Mouse (Mus musculus) layer of hippocampus, postnatal 10 days (tissue): ENCODE data around the gene Bcr. TPM values are rescaled to one million over a fixed set of nuclear protein-coding genes. Genes with fewer than 3 reads are reported as not detected.

Source experiments
- DNase-seq, 2 experiments: peaks; one replicate each; pipeline ENCODE4 v3.0.0; 2021; ENCODE audit warnings: low spot score in 2 of 2
- total RNA-seq, 2 experiments: library from RNA; stranded (reverse); gene quantifications; 2 replicates each; pipeline ENCODE4 v1.2.3; 2021

Bcr gene
- total RNA-seq, 2 experiments from 2014 or later: 71.2 to 76.3 TPM

DNA sequence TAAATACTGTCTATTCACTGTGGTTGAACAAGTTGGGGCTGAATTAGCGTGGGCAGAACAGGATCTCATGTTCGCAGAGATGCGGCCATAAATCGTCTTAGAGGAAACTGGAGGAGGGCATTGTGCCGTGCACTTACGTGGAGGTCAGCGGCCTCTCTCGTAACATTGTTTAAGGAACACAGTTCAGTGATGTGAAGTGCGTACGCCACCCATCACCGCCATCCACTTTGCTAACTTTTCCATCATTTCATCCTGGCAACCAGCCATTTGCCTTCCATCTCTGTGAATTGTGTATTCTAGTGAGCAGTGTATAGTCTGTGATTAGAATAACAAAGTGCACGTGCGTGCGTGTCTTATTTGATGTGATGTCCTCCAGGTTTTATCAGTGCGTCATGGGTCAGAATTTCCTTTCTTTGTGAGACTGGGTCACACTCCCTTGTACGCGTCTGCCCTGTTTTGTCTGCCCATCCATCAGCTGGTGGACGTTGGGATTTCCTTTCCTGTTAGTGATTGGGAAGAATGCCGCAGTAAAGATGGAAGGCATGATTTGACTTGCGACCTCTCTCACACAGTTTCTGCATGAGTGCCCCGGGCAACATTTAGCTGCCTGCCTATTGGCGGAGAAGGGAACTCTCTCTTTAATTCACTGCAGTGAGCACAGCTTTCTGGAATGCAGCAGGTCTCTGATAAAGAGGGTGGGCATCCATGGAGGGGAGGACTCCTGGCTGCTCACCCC, 33.0 kb downstream of the Bcr start:
- DNase-seq: no peak

DNA sequence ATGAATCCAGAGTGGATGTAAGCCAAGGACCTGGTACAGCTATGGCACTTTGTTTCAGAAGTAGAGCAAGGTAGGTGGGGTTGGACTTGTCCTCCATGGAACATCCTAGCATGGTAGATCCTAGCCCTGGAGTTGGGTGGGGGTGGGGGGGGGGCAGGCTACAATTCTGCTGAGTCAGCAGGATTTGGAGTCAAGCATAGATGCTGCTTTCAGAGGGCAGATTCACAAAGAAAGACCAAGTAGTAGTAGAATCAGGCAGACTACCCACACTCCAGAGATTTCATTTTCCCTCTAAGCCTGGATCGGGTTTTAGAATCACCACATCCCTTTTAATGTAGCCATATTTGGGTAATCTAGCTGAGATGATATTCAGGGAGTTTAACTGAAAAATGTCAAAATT, 33.9 kb downstream of the Bcr start:
- DNase-seq: no peak

DNA sequence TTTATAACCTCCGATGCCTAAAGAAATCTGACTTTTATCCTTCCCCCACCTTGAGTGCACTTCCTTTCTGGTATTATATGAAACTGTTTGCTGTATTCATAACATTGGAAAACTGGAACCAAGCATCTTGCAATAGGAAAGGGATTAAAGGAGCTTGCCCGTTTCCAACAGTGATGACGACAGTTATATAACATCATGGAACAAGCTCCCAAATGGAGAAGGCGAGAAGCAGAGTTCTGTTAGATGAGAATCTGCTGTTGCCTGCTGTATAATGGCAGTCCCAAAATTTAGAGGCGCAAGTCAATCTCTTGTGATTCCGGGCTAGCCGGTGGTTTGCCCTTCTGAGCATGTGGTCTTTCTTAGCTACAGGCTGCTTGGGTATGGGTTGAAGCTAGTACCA, 34.8 kb downstream of the Bcr start:
- no peak for DNase-seq

DNA sequence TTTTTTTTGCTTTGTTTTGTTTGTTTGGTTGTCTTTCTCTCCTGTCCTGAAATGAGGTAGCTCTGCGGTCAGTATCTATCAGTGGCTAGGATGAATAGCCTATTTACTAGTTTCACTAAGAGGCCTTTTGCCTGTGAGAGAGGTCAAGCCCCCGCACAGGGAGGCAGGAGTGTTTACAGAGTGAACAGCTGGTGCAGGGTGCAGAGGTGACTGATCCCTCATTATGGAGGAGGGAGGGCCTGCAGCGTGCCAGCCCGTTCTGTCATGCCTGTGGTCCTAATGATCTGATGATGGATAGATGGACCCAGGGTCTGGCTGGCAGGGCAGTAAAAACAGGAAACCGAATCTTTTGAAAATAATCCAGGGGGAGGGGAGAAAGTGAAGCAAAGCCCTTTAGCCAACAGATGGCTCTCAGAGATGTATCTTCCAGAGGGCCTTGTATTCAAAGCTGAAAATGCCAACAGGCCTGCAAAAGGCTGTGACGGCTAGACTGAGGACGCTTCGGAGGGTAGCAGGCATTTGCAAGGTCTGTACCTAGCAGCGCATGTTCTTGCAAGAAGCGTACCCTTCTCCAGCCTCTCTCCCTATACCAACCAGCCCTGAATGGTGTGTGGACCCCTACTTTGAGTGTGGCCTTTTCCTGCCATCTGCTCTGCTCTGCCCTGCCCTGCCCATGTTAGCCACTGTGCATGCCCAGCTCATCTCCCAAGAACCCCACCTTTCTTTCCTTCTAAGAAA, 38.2 kb downstream of the Bcr start:
- no peak for DNase-seq

DNA sequence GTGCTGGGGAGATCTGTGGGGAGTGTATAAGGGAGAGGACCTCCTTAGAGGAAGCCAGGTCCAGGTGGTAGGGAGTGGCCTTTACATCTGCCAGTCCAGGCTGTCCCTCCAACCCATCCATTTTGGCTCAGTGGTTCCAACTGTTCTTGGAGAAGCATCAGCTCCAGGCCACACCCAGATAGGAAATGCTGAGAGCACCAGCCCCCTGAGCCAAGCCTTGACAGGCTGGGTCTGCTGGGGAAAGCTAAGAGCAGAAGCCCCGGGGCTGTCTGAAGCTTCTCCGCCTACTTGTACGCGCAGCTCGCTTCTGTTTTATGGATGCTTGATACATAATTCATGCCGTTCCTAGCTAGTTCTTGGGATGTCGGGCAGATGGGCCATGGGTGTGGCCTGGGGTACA, 39.9 kb downstream of the Bcr start:
- peak in 1 of 2 experiments; percentile 52 for DNase-seq

DNA sequence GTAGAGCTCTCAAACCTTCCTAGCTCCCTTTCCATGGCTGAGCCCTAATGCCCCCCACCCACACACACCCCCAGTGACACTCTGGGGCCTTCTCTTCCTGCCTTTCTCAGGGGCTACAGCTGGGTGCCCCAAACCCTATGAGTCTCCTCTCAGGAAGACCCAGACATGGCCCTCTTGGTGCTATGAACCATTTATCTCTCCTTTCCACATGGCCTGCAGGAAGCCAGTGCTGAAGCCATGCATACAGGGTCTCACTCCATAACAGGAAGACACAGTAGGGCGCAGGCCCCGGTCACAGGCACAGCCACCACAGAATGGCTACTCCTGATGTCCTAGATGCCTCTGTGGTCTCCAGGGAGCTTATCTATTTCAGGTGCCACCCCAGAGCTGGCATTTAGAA, 43.1 kb downstream of the Bcr start:
- no peak for DNase-seq

DNA sequence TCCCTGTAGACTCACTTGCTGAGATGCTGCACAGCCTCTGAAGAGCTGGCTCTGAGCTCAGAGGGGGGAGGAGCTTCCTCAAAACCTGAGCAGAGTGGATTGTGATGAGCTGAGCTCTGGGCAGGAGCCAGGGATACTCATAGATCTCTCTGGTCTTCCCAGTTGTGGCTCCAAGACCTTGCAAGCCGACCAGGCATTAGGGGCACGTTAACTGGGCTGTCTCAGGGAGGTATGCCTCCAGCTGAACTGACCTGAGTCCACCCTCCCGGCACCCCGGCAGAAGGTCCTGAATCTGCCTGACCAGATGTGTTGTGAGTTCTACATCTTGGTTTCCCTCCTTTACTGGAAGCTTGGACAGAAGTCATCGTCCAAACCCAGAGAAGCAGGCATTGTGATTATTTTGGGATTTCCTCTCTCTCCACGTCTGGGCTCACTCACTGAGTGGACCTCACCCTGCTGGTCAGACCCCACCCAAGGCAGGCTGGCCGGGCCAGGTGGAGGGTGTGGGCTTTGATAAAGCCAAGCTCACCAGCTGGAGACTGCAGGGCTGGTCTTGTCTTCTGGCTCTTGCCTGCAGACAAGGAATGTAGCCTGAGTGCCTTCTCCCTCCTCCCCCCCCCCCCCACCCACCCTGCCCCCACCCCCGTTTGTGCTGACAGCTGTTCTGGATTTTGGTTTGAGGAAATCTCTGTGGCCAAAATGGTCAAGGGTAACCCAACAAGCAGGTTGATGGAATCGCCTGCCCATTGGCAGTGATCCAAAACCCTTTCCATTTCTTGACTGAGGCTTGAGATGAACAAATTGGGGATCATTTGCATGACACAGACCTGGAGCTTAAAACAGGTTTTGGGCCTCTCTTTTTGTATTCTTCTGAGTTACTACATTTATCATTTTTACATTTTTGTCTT, 44.1 kb downstream of the Bcr start:
- no peak for DNase-seq

DNA sequence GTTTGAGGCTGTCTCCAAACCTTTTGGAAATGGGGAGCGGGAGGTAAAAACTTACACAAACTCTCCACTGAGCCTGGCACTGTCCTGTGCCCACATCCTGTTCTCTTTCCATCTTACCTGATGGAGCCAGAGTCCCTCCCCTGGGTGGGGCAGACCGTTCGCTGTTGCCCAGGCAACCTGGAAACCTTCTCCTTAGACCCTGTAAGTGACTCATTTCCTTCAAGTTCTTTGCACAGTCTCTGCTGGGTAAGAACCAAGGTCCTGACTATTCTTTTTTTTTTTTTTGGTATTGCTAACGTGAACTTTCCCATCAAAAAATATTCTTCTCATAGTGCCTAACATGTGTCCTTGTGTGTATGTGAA, 44.7 kb downstream of the Bcr start:
- no peak for DNase-seq

DNA sequence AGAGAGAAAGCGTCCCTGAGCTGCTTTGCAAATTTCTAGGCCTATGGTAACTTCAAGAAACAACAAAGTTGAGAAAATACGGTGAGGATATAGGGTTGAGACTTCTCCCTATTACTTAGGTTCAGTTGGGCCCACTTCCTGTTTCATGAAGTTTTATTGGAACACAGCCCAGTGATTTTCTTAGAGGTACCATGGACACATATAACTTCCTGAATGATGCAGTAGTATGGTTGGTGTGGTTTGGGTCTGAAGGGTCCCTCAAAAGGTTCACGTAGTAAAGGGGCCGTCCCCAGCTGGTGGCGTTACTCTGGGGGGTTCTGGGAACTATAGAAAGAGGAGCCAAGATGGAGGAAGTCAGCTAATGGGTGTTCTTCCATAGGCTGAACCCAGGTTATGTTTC, 45.3 kb downstream of the Bcr start:
- DNase-seq: no peak

DNA sequence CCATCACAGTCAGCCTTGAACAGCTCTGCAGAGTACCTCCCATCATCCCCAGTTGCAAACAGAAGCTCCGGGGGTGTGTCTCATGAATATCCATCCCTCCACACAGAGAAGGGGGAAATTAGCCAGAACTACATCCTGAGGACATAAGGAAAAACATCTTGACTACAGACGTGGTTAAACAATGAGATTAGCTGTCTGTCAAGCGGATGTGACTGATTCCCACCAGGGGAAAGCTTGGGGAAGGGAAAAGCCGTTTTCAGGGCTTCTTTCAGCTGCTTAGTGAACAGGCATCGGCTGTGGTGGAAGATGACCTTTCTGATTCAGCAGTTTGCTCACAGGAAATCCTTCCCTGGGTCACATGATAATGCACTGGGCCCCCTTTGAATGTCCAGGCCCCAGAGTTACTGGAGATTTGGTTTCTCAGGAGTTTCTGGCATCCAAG, 46.6 kb downstream of the Bcr start:
- DNase-seq: no peak

DNA sequence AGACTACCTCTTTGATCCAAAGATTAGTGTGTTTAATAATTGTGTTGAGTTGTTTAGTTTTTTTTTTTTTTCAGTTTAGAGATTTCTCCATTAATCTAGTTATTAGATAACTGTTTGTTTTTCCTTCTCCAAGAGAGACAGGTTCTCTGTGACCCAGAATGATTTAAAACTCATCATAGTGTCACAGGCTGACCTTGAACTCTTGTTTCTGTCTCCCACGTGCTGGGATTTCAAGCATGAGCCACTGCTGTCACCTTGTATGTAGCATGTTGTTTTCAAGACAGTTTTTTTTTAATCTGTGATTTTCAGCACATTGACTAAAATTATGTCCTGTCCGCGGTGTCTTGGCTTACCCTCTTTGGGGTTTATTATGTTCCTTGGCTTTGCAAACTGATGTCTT, 47.7 kb downstream of the Bcr start:
- no peak for DNase-seq

DNA sequence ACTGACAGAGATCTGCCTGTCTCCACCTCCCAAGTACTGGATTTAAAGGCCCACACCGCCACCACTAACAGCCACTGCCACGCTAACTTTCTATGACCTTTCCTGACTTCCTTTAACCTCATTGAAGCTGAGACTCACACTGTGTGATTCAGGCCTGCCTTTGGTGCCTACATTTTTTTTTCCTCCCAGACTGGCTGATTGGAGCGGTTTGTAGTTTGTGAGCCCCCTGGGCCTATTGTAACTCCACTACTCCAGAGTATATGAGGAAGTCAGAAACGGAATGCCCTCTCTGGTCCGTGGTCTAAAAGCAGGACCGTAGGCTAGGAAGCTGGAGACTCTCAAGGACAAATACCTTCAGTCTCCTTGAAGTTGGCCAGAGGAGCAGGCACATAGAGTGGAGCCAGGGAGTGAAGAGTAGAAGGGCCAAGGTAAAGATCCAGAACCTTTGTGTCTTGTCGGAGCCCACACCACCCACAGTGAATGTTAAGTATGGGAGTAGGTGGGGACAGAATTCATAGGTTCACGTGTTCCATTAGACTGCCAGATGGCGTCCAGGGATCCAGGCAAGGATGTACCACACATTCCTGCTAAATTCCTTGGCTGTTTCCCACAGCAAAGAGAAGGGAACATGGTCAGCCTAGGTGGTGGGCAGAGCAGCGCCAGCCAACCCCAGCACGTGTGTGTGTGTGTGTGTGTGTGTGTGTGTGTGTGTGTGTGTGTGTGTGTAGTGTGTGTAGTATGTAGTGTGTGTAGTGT, 51.2 kb downstream of the Bcr start:
- no peak for DNase-seq

DNA sequence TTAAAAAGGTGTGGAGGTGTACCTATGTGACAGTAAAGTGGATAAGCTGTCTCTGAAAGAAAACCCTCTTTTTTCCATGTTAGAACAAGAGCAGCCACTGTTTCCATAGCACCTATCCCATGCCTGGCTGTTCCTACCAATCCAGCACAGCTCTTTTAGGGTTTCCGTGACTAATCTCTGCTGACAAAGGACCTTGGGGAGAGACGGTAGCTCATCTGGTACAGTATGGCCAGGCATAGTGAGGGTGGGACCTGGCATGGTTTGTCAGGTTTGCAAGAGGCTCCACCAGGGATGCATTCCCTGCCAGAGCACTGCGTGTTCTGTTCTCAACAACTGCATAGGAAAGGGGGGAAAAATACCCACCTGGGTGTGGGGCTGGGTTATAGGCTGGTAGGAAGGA, 52.0 kb downstream of the Bcr start:
- DNase-seq: no peak

DNA sequence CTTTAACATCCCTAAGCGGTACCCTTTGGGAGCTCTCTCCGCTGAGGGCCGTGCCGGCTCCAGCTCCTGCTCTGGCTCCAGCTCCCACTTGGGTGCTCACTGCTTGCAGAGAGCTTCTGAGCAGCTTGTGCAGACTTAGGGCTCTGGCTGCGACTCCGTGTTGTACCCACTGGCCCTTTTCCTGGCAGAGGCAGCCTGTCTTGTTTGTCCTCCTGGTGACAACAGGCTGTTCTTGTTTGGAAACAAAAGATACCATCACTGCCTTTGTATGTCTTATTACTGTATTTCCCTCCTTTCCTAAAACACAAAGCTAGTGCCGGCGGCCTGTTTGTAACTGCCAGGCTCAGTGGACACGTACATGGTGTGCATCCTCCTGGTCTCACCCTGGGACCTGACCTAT, 53.2 kb downstream of the Bcr start:
- DNase-seq: no peak

DNA sequence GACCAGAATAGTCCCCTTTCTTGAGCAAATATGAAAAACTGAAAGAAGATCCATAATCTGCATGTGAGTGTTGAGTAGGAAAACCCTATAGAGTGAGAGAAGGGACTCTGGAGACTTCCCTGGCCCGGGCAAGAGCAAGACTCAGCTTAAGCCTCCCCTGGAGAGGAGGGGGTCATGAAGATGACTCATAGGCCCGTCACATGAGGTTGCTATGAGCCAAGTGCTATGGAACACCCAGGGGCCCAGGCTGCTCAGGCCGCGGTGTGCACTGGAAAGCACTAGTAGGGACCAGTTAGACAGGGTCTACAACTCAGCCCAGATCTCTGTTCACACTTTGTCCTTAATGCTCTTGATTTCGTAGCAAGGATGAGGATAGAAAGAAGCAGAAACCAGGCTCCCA, 54.8 kb downstream of the Bcr start:
- no peak for DNase-seq

DNA sequence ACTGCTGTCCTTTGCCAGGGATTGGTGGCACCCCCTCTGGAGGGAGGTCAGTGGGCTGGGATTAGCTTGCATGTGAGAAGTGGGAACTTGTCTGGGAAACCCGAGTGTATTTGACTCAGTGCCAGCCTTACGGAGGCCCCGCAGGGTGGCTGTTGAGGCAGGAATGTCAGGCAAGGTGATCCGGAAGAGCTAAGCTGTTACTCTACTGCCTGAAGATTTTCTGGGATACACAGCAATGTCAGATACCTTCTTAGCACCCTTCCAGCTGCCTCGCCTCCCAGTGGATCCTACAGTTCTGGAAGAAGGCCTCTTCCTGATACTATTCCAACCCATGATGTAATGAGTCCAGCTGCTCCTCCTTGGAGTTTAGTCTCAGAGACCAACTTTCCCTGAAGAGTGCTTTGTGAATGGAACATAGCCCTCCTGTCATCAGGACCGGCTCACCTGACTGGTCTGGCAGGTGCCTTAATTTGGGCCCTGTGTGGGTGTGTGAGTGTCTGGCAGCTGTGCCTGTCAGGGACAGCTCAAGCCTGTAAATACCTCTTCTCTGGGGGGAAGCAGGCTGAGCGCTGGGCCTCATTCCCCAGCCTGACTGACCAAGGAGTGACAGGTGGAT, 56.6 kb downstream of the Bcr start:
- DNase-seq: no peak

DNA sequence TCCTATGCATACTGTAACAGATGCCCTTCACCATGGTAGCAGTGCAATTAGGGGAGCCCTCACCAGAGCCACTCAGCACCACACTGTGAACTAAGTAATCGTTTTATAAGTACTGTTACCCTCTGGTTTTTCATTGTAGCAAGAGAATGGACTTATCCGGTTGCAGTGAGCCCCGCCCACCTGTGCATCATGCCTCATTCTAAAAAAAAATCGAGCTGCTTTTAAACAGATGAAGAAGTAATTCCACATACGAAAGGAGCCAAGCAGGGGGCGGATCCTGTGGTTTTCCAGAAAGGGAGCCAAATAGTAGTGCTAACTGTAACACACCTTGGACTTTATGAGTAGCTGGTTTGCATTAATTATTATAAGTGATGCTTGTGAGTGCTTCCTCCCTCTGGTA, 58.1 kb downstream of the Bcr start:
- DNase-seq: no peak

DNA sequence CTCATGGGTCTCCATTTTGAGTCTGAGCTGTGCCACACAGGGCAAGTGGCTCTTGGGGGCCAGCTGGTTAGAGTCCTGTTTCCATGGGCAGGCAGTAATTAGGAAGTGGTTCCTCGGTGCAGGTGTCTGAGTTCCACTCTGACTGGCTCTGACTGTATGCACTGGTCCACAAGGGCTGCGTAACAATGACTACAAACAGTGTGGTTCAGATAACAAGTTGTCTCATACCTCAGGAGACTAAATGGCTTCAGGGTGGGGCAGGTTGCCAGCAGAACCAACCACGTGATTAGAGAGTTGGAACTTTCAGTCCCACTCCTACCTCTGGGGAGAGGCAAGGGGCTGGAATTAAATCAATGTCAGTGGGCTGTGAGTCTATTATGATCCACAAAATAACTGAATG, 59.0 kb downstream of the Bcr start:
- no peak for DNase-seq

DNA sequence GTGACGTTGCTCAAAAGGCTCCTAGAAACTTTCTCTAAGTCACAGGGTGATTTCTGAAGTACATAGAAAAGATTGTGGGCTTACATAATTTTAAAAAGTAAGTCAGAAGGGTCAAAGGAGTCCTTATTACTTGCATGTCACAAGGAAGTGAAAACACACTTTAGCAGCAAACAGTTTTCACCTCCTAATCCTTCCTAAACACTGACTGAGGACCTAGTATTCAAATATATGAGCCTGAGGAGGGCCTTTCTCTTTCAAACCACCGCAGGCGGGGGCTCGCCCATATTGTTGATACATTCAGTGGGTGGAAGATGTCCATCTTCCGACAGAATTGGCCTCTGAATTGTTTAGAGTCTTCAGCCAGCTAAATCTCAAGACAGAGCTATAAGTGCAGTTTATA, 59.8 kb downstream of the Bcr start:
- no peak for DNase-seq

DNA sequence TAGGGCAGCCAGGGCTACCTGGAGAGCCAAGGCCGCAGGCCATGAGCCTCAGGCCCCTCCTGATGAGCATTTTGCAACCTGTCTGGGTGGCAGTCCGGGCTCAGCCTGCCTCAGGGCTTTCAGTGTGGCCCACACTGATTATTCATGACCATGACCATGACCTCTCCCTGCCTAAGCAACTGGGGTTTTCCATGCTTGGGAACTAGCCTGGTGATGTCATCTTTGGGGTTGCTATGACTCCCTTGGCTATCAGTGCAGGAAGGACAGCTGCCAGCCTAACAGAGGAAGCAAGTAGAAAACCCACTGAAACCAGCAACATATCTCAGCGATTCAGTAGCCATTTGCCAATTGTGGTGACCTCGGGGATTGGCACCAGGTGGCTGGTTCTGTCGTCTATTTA, 60.6 kb downstream of the Bcr start:
- DNase-seq: peak; percentile 67 to 72

DNA sequence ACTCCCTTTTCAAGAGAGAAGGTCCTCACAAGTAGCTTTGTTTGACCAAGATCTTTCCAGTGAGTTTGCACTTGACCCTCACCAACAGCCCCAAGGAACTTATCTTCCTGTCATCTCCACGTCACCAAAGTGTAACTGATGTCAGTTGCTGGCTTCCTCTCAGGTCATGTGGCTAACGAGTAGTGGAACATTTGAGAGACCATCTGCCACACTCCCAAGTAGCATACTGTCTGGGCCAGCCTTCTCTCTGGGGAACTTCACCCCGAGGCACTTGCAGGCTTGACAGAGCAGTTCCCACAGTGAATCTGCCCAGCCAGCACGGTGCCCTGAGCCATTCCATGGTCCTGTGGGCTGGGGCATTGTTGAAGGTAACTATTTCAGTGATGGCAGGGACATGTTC, 65.2 kb downstream of the Bcr start:
- DNase-seq: no peak
